Mouse (Mus musculus) WW6 (cell line): ENCODE measurements around the gene Fkbp11.
"Not testable (repeated sequence)": the region's sequence is repeated elsewhere in the genome, so short reads cannot be mapped to it uniquely, and the experiment has no call there.

Source experiments
- DNase-seq: peaks from one replicate; pipeline ENCODE4 v3.0.0-alpha.2; 2013; ENCODE audit warnings: low read depth, low spot score

The Fkbp11 gene

DNA sequence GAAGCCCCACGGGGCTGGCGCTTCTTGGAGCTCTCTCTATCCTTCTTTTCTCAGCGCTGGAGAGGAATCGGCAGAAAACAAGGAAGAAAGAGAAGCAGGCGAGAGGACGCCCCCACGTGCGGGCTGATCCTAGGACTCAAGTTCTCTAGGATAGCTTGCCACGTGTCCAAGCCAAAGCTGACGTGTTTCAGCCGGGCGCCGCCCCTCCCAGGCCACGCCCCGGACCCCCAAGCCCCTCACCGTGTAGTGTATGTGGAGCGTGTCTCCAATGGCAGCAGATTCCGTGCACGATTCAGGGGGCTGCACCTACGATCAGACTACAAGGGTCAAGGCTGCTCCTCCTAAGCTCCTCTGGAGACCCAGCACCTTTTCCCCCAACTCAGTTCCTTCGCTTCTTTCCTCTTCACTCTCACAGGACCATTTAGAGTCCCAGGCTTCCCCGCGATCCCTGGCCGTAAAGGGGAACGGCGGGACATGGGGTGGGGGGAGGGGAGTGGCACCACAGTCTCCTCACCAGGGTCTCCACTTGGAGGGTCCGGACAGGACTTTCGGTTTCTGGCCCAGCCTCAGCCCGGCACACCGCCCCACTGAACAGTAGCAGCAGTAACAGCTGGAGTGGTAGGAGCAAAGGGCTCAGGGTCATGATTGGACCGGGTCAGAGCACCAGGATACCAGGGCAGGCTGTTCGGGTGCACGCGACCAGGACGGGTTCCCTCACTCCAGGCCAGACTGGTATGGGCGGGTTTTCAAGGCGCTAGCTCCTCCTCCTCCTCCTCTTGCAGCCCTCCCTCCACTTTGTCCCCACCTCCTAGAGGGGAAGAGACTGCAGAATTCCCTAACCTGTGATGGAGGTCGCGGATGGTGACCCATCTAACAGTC lies at the start of gene Fkbp11:
Fkbp11 (minus strand) TSS at position 756 of the 879 bp plus-strand sequence.
- peak; percentile 71 for DNase-seq

DNA sequence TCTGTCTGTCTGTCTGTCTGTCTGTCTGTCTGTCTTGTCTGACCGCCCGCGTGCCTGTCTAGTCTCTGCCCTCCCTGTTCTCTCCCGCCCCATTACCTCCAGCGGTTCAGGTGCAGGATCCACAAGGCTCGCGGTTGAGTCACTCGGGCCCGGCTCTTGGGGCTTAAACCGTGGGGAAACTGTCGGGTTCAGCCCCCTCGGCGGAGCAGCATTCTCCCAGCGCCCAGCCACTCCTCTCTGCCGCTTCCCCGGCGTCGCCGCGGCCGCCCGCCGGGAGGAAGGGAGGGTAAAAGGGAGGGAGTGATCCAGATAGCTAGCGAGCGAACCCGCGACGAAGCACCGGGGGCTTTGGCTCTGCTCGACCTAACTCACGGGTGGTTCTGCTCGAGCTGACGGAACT lies 49.8 kb upstream of the Fkbp11 start, which contains the start of gene Wnt10b:
Wnt10b (minus strand) TSS at position 389 of the 400 bp plus-strand sequence.
- DNase-seq: no peak

DNA sequence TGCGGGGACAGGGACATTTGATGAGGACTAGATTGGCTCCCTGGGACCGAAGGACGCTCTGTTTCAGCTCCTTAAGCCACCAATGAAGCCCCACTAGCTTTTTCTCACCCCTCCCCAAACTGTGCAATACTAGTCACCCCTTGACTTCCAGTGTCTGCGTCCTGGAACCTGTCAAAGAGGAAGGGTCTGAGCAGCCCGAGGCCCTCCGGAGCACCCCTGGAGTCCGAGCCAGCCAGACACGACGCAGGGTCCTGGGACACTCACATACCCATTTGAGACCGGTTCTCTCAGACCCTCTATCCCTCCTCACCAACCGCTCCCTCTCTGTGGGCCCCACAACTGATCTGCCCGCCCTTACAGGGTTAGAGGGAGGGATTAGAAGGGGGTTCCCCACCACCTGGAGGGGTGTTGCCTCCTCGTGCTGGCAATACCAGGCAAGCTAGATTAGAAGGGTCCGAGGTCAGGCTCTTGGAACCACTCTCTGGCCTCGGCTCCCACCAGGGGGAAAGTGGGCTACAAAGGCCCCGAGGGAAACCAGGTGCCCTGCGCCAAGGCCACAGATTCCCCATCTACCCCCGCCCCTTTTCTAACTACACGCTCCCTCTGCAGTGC lies 49.1 kb upstream of the Fkbp11 start:
- DNase-seq: no peak

- no peak for DNase-seq
These were observed 48.4 kb upstream of the Fkbp11 start for GRCm38 (mm10) chr15:98776280-98777004.

DNA sequence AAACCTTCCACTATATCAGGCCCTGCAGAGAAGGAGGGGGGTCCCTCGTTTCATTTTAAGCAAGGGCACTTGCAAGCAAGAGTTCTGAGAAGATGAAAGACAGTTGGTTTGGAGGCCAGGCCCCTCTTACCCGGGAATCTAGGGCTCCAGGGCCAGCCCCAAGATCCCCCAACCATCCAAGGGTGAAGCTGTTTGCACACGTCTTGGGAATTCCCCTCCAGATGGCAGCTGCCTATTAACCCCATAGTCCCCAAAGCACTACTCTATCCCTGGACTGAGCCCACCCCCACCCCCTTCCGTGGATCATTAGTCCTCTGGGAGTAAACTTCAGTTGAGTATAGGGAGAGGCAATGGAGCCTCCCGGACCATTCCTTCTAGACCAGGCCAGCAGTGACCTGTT lies 47.5 kb upstream of the Fkbp11 start:
- DNase-seq: no peak

DNA sequence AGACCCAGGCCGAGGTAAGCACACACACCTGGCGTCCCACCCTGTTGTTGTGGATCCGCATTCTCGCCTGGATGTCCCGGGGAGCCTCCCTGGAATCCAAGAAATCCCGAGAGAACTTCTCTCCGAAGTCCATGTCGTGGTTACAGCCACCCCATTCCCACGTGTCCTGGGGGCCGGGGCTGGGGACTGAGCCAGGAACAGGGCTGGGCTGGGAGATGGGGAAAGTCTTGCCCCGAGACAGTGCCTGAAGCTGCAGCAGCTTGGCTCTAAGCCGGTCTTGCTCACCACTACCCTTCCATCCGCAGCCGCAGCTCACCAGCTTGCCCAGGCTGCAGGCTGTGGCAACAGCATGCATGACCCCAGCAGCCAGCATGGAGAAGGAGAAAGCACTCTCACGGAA lies 46.1 kb upstream of the Fkbp11 start:
- DNase-seq: no peak

- no peak for DNase-seq
These were observed 44.7 kb upstream of the Fkbp11 start for GRCm38 (mm10) chr15:98772511-98773211.

DNA sequence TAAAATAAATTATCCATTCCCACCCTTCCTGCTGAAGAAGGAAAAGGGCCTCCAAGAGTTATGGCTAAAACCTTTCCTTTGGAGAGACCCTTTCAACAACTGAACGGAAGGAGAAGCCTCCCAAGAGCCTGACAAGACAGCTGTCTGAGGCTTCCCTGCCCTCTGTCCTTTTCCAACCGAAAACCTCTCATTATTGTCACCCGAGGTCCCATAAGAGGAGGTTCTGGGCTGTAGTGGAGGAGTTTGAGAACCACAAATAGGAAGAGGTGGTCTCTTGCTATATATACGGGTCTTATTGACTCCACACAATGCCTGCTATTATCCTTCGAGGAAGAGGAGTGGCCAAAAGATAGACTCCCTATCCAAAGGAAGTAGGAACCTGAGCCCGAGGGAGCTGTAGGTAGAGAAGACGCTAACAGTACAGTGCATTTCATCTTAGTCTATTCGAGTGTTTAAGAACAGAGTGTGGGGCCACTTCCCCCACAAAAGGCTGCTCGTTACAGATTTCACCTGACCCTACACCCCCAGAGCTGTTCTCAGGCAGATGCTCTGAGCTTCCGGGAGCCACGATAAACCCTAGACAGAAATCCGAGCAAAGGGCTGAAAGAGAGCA lies 43.9 kb upstream of the Fkbp11 start:
- no peak for DNase-seq

DNA sequence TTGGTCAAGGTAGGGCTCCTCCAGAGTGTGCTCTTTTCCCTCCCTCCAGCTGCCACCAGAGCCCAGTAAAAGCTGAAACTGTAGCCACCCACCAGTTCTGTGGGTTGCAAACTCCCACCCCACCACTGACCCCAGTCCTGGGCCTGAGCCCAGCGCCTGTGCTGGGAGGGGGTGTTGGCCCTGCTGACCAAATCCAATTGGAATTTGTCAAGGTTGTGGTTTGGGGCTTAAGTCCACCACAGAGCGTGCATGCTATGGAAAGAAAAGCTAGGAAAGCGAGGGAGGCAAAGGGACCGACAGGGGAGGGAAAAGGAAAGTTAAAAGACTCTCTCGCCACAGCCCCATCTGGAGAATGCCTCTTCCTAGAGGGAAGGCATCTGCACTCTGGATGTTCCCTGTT lies 40.3 kb upstream of the Fkbp11 start:
- no peak for DNase-seq

- no peak for DNase-seq
These were observed 37.9 kb upstream of the Fkbp11 start for GRCm38 (mm10) chr15:98765929-98766328.

- peak; percentile 89 for DNase-seq
These were observed 34.9 kb upstream of the Fkbp11 start, which contains the start of gene Arf3 for GRCm38 (mm10) chr15:98762670-98763529. Gene Arf3, minus strand, starts transcription at chr15:98763214.

- DNase-seq: no peak
These were observed 34.2 kb upstream of the Fkbp11 start for GRCm38 (mm10) chr15:98762201-98762621.

DNA sequence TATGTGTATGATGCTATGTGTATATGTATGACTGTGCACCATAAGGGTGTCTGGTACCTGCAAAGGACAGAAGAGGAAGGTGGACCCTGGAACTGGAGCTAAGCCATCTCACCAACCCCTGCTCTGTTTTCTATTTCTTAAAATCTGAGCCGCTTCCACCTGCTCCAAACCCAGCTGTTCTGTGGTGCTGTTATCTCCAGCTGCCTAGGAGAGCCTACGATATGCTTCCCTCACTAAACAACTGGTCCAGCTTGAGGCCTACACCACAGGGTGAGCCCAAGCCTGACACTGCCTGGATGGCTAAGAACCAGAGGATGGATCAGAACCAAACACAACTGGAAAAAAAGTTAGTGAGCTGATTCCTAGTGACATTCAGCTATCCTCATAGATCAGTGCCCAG lies 26.1 kb upstream of the Fkbp11 start:
- DNase-seq: no peak

- DNase-seq: no peak
These were observed 25.0 kb upstream of the Fkbp11 start for GRCm38 (mm10) chr15:98753021-98753423.

DNA sequence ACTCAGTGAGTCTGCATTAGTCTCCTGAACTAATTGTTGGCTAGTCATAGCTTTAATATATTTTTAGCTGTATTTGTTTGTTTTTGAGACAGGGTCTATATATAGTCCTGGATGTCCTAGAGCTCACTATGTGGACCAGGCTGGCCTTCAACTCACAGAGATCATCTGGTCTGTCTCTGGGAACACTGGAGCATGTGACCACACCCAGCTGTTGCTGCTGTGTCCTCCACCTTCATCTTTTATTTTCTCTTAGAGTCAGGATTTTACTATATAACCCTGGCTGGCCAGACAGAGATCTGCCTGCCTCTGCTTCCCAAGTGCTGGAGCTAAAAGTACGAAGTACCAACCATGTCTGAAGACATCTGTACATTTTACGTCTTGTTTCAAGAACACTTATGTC lies 21.1 kb upstream of the Fkbp11 start:
- DNase-seq: no peak

DNA sequence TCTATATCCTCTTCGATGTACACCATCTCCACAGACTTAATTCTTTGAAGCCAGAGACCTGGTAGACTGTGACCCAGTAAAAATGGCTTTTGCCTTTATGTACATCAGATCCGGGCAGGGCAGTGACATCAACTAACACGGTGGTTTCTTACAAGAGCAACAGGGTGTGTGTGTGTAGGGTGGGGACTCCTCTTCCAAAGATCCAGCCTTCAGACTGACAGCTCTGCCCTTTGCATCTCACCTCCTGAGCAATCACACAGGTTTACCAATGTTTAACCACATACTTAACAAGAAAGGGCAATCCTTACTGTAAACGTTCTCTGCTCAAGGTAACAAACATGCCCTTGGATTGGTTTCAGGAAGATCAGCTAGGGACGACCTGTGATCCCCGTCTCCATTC lies 19.3 kb upstream of the Fkbp11 start:
- no peak for DNase-seq

GRCm38 (mm10) chr15:98746344-98746965 lies 18.5 kb upstream of the Fkbp11 start:
- no peak for DNase-seq

GRCm38 (mm10) chr15:98743863-98744262 lies 15.9 kb upstream of the Fkbp11 start:
- not testable (repeated sequence) for DNase-seq

- no peak for DNase-seq
These were observed 14.9 kb upstream of the Fkbp11 start for GRCm38 (mm10) chr15:98742766-98743428.
